Mouse (Mus musculus) stomach, postnatal 0 days (tissue): ENCODE measurements around the gene Tenm3.

Source experiments
- CTCF ChIP-seq: IDR thresholded peaks from 2 replicates; pipeline ENCODE4 v1.5.1; 2016; ENCODE audit warnings: antibody characterized with exemption, low read depth, mild to moderate bottlenecking, moderate library complexity
- EP300 ChIP-seq: optimal IDR thresholded peaks from 2 replicates; pipeline ENCODE3; 2016; ENCODE audit warnings: antibody characterized with exemption

- TF ChIP-seq CTCF (no peak), EP300 (no peak)
Measured at GRCm38 (mm10) chr8:48458373-48458772, 385.4 kb downstream of the Tenm3 start.
